Mouse (Mus musculus): ENCODE results near the gene Mup11. TPM values are rescaled to one million over a fixed set of nuclear protein-coding genes. Genes with fewer than 3 reads are reported as not detected.
"Not testable (repeated sequence)": the region's sequence is repeated elsewhere in the genome, so short reads cannot be mapped to it uniquely, and the experiment has no call there.

The Mup11 gene
- polyA plus RNA-seq (2012; rRNA removed), result not detected in 2 replicates

- H3K4me3 ChIP-seq (ENCODE audit: control insufficient read depth, insufficient read depth, low read length); H3K27ac ChIP-seq (ENCODE audit: control insufficient read depth, insufficient read depth, low read length); H3K36me3 ChIP-seq (ENCODE audit: control insufficient read depth, insufficient read depth, low read length); H3K27me3 ChIP-seq (ENCODE audit: control insufficient read depth, insufficient read depth, low read length); H3K4me1 ChIP-seq (replicated peaks; ENCODE audit: control insufficient read depth, insufficient read depth, low read length); DNase-seq: not testable (repeated sequence)
- 89% methylated on average over 4 of the region's 5 CpGs for WGBS
Measured at GRCm38 (mm10) chr4:60662311-60662710, at the start of gene Mup11. Gene Mup11 (minus strand): TSS chr4:60662411.

Other genes with a start within 250 kb of the Mup11 start
- 0.29 TPM in 1 of 2 replicates, not detected in the other for gene Mup9, start 240.5 kb downstream of the Mup11 start, polyA plus RNA-seq (2012; rRNA removed)
- not detected in 2 replicates for gene Mup1, start 160.5 kb downstream of the Mup11 start, polyA plus RNA-seq (2012; rRNA removed)
- gene Mup10, start 80.2 kb downstream of the Mup11 start, polyA plus RNA-seq (2012; rRNA removed), result not detected in 2 replicates
- not detected in 2 replicates for gene Mup12, start 78.9 kb upstream of the Mup11 start, polyA plus RNA-seq (2012; rRNA removed)
- 0.38 TPM in 1 of 2 replicates, not detected in the other for gene Mup22, start 159.1 kb upstream of the Mup11 start, polyA plus RNA-seq (2012; rRNA removed)